Mouse (Mus musculus) gastrocnemius, adult 8-10 months (tissue): Measurements from ENCODE around the gene Emd. TPM values are rescaled to one million over a fixed set of nuclear protein-coding genes. Genes with fewer than 3 reads are reported as not detected.
A peak's percentile ranks its signal among the peaks of the same experiment; 100 is the strongest.

Experiments used
- DNase-seq, 2 experiments: peaks; one replicate each; pipeline ENCODE4 v3.0.0; 2022; ENCODE audit warnings: low spot score in 2 of 2
- microRNA-seq: library from miRNA; unstranded; fragments of <30 nt; microRNA quantifications from one replicate; pipeline ENCODE4 v1.2.0, GENCODE M21; 2022
- total RNA-seq, 4 experiments: library from RNA; stranded (reverse); gene quantifications; 2 replicates each; pipeline ENCODE4 v1.2.4; 2022

The Emd gene
- total RNA-seq, 4 experiments from 2014 or later, result 23.0 to 29.5 (median 26.9) TPM

DNA sequence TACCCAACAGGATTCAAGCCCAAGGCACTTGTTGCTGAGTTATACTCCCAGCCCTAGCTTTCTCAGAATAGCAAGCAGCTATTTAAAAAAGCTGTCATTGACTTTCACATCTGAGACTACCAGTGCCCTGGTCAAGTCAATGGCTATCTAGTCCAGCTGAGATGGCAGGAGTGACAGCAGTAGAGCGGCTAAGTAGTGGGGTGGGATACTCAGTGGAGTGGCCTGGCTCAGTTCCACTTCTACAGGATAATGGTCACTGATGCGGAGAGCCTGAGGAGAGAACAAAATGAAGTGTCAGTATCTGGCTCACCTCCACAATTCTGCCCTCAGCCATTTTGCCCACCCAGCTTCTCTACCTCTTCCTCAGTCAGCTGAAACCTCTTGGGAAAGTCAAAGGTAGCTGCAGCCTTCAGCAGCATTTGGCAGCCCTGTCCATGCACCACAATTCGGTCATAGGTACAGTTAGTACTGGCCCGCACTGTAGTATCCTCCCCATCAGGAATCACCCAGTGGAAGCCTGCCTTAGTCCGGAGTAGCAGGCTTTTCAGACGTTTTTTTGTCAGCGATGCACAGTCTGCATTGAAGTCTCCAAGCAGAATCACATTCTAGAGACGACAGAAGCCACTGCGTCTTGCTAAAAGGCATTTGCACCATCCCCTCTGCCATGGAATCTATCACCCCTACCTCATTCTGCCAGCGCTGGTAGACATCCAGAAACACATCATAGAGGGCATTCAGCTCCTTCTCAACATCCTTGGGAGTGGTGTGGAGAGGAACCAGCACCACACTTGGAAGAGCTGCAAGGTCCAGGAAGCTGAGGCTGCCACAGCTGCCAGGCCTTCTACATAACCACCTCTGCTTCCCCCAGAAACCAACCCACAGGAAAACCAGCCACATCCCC, 19.2 kb downstream of the Emd start:
- DNase-seq, result no peak

DNA sequence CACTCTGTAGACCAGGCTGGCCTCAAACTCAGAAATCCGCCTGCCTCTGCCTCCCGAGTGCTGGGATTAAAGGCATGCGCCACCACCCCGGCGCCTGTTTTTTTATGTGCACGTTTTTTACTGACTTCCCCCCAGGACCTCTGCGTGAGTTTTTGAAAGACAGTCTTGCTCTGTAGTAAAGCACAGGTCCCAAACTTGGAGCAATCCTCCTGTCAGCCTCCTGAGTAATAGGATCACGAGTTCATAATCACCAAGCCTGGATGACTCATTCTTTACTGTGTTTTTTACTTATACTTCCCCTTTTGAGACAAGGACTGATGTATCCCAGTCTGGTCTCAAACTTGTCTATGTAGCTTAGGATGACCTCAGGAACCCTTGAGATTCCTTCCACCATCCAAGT, 23.4 kb downstream of the Emd start:
- DNase-seq, result no peak

DNA sequence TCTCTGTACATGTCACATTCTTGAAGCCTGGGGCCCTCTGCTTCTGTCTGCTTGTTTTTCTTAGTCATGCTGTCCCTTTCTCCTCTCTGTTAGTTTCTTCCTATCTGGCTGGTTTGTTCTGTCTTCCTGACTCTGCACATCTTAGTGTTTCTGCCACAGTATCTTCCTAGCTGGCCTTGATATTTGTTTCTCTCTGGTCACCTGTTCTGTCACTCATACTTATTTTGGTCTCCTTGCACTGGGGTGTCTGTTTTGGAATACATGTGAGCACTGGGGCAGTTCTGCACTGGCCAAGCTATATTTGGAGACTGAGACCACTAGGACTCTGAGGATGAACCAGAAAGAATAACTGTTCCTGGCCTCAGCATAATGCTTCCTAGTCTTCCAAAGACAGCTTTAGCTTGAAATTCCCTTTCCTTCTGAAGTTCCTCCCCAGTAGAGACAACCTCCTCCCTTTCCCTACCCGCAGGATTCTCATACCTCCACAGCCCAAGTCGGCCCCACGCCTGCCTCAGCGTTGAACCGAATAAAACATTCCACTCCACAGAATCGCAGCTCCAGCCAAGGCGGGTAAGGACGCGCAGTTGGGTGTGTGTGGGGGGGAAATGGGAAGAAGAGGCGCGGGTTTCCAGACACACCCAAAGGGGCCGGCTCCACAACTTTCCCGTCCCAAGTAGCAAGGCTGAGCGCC, 26.7 kb downstream of the Emd start:
- peak in 1 of 2 experiments; percentile 68 for DNase-seq

DNA sequence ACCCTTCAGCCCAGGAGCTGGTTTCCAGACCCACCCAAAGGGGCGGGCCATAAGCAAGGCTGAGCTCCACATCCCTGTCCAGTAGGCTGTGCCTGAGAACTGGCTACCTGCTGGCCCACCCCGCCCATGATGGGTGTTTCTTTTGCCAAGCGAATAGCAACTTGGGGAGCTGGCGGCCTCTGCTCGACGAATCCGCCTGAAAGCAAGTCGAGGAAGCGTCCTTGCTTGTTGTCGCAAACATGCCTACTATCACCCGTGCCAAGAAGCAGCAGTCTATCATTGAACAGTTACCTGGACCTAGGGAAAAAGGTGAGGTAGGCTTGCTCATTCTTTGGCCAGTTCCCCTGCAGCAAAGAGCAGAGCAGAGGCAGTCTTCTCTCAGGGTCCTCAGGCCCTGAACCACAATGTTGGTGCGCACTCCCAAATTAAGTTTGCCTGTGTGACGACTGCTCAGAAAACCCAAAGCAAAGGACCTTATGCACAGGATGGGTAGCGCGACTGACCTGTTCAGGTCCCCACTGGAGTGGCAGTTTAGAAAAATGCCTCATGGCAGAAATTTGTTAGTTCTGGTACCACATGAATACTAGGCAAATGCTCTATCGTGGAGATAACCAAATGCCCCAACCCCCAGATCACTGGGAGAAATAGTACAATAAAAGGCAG, 27.4 kb downstream of the Emd start, which contains the start of the genes Taz and Dnase1l1:
Gene Taz, plus strand, starts transcription at position 181 of the 663 bp plus-strand sequence.
Gene Dnase1l1, minus strand, starts transcription at position 606 of the 663 bp plus-strand sequence.
- peak in 1 of 2 experiments; percentile 82 for DNase-seq

DNA sequence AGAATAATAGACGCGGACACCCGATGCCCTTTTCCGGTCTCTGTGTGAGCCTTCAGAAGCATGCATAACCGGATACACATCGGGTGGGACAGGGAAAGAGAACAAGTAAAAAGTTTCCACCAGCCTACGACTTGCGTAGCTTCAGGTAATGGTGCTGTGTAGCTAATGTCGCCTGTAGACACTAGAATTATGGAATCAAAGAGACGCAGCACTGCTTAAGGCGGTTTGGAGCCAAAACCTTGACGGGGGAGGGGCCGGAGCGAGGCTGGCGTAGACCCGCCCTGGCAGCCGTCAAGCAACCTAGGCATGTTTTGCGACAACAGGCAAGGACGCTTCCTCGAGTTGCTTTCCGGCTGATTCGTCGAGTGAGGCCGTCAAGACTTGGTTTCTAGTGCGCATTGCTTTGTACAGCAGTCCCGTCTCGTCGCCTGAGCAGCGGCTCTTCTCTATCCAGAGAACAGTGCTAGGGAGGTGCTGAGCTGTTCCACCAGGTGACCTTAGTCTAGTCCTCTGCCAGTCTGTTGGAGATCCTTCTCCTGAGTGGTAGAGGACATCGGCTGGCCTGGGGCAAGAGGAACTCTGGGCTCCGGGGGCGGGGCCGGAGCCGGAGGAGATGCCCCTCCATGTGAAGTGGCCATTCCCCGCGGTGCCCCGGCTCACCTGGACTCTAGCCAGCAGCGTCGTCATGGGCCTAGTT, 28.1 kb downstream of the Emd start:
- peak; percentile 71 to 78 for DNase-seq

DNA sequence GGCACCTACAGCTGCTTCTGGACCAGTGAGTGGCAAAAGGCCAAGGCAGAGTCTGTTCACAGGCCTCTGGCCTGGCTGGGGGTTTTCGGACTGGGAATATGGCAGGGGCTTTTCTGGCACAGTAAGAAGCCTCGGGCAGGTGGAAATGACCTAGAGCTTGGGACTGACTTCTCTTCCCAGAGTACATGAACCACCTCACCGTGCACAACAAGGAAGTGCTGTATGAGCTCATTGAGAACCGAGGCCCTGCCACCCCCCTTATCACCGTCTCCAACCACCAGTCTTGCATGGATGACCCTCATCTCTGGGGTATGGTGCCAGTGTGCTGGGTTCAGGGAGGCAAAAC, 28.6 kb downstream of the Emd start:
- DNase-seq, result no peak

DNA sequence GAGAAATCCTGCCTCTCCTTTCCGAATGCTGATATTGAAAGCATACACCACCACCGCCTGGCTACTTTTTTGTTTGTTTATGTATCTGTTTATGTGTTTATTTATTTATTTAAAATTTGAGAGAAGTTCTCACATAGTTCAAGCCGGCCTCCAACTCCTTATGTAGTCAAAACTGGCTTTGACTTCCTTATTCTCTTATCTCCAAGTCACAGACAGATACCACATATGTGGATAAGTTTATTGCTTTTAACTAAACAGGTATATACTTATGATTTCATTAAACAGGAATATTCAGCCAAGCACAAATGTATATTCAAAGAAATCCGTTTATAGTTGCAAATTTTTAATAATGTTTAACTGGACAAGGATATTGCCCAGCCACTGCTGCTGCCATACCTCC, 38.9 kb downstream of the Emd start:
- DNase-seq, result no peak

DNA sequence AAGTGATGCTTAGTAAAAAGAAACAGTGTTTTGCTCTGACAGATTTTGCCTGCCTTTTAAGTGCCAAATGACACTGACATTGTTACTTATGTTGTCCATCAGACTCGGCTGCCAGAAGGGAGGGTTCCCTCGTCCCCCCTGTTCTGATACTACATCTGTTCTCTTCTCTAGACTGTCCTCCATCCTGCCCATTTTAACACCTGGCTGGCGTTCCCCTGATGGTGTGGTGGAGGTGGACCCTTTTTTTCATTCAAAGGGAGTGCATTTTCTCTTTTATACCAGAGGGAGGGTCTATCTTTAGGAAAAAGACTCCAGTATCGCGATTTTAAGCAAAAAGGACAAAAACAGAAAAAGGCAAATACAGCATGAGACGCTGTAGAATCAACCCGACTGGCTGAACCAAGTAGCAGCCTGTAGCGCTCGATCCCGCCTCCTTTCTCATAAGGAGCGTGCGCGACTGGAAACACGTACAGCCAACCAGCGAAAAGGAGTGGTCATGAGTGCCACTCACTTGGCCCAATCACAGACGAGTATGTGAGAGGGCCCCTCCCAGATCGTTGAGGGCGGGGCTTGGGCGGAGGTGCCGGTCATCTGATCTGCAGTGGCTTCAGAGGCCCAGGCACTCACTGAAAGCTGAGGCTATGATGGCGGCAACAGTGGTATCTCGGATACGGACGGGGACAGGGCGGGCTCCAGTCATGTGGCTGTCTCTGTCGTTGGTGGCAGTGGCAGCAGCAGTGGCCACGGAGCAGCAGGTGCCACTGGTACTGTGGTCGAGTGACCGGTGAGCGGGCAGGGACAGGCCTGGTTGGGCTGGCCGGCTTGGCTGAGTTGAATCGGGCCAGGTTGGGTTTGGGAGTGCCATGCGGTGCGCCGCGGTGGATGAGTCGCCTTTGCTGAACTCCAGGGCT, 42.3 kb downstream of the Emd start, which contains the start of gene Atp6ap1:
Gene Atp6ap1, plus strand, starts transcription at position 560 of the 911 bp plus-strand sequence.
- DNase-seq, result peak; percentile 89 to 92

DNA sequence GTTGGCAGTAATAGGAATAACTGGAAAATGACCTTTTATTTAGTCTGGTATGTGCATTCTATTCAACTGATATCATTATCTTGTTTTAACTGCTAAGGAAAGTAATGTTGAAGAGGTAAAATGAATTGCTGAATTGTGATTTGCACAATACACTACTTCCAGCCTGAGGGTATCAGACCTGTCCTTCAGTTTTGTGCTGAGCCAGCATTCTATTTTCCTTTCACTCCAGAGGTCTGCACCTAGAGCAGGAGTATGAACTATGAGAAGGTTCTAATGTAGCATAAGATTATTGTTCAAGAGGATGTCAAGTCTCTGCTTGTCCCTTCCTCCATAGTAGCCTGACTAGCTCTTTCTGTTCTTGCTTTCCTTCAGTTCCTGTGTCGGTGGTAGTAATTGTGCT, 43.9 kb downstream of the Emd start:
- no peak for DNase-seq

DNA sequence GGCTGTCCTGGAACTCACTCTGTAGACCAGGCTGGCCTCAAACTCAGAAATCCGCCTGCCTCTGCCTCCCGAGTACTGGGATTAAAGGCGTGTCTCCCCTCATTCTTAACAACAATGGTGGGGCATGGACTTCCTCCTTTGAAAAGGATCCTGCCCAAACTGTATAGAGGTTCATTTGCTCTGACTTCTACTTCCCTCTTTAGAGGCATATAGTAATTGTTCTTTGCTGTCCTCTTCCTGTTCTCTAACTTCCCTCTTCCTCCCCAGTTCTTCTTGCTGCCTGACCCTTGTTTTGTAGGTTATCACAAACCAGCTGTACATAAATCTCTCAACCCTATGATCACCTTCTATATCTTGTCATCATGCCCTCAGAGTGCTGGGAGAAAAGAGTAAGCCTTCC, 45.2 kb downstream of the Emd start:
- DNase-seq, result no peak

DNA sequence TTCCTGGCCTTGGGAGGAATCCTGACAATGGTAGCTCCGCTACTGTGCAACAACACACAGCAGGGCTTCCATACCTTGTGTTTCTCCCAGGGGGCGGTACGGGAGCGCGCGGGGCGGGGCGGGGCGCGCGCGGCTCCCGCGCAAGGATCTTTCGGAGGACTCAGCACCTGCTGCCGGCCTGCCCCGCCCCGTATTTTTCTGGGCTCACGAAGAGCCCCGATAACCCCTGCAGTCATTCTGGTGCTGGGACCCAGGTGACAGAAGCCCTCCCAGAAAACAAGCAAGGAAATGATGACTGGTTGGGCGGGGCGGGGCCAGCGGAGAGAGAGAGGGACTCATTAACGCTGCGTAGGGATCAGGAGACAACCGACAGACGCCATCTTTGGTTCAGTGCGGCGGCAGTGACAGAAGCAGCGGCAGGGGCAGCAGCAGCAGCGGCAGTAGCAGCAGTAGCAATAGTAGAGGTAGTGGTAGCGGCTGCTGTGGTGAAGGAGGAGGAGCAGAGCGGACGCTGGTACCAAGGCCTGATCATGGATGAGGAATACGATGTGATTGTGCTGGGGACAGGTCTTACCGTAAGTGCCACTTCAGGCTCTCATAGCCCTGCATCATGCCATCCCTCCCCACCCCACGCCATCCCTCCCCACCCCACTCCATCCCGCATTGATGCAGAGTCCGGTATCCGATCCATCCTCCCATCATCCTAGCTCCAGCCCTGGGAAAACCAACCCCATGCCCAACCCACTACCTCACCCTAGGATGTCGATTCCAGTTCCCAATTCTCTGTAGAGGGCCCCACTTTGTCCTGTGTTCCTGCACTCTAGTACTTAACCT, 50.6 kb downstream of the Emd start, which contains the start of gene Gdi1:
Gene Gdi1, plus strand, starts transcription at position 132 of the 834 bp plus-strand sequence.
- peak; percentile 45 to 53 for DNase-seq

Small RNA genes within 50 kb of the gene (microRNA-seq; reads per million reads assigned to microRNA genes)
- not detected for gene Mir7091

Other genes with a start within 250 kb of the Emd start
- gene Irak1, start 230.8 kb upstream of the Emd start, total RNA-seq, result 10 to 100 TPM; 34.9 to 39.0 (median 37.5) TPM
- 1 to 10 TPM in 1 of 4 experiments, under 1 TPM in 1, not detected in 2; 0.46 to 1.5 TPM for gene Opn1mw, start 127.2 kb upstream of the Emd start, total RNA-seq
- gene Mecp2, start 119.3 kb upstream of the Emd start, total RNA-seq, result 10 to 100 TPM; 27.8 to 32.8 (median 29.0) TPM
- gene Tex28, start 86.8 kb upstream of the Emd start, total RNA-seq, result not detected
- gene Tktl1, start 77.4 kb upstream of the Emd start, total RNA-seq, result not detected
- gene Flna, start 4.9 kb upstream of the Emd start, total RNA-seq, result 10 to 100 TPM; 24.0 to 39.3 (median 32.3) TPM
- gene Rpl10, start 16.1 kb downstream of the Emd start, total RNA-seq, result 100 to 1,000 TPM; 130 to 325 (median 183) TPM
- 10 to 100 TPM; 39.0 to 53.5 (median 48.1) TPM for gene Taz, start 27.2 kb downstream of the Emd start, total RNA-seq
- 100 to 1,000 TPM; 126 to 143 (median 137) TPM for gene Dnase1l1, start 27.6 kb downstream of the Emd start, total RNA-seq
- 10 to 100 TPM; 86.9 to 87.5 (median 87.2) TPM for gene Atp6ap1, start 42.4 kb downstream of the Emd start, total RNA-seq
- 10 to 100 TPM; 26.0 to 45.1 (median 33.4) TPM for gene Gdi1, start 50.3 kb downstream of the Emd start, total RNA-seq
- 10 to 100 TPM; 22.6 to 26.2 (median 24.4) TPM for gene Fam50a, start 58.3 kb downstream of the Emd start, total RNA-seq
- gene Plxna3, start 74.4 kb downstream of the Emd start, total RNA-seq, result under 1 TPM; 0.27 to 0.73 (median 0.58) TPM
- gene Lage3, start 98.9 kb downstream of the Emd start, total RNA-seq, result 10 to 100 TPM; 36.1 to 50.3 (median 43.0) TPM
- gene Ubl4a, start 118.5 kb downstream of the Emd start, total RNA-seq, result 10 to 100 TPM; 56.6 to 63.1 (median 60.5) TPM
- gene Slc10a3, start 118.7 kb downstream of the Emd start, total RNA-seq, result 1 to 10 TPM; 1.9 to 2.7 (median 2.4) TPM
- 10 to 100 TPM; 12.8 to 15.3 (median 14.2) TPM for gene Fam3a, start 138.6 kb downstream of the Emd start, total RNA-seq
- 10 to 100 TPM; 21.6 to 31.2 (median 25.5) TPM for gene Ikbkg, start 138.6 kb downstream of the Emd start, total RNA-seq
- 1 to 10 TPM; 2.0 to 4.2 (median 3.4) TPM for gene G6pdx, start 174.5 kb downstream of the Emd start, total RNA-seq
- gene Gm6880, start 226.7 kb downstream of the Emd start, total RNA-seq, result not detected